Mouse (Mus musculus): ENCODE measurements around the gene Slc29a1. TPM values are rescaled to one million over a fixed set of nuclear protein-coding genes. Genes with fewer than 3 reads are reported as not detected.
"Not testable (repeated sequence)": the region's sequence is repeated elsewhere in the genome, so short reads cannot be mapped to it uniquely, and the experiment has no call there.

The Slc29a1 gene
- total RNA-seq (2021), result 10 to 100 TPM; 20.8 to 21.5 TPM

- DNase-seq, result no peak
These were observed at the start of gene Slc29a1 for GRCm38 (mm10) chr17:45599446-45600242. TSS of gene Slc29a1 (minus strand) at chr17:45599606.

- DNase-seq, result no peak
These were observed 44.8 kb upstream of the Slc29a1 start for GRCm38 (mm10) chr17:45644185-45644584.

DNA sequence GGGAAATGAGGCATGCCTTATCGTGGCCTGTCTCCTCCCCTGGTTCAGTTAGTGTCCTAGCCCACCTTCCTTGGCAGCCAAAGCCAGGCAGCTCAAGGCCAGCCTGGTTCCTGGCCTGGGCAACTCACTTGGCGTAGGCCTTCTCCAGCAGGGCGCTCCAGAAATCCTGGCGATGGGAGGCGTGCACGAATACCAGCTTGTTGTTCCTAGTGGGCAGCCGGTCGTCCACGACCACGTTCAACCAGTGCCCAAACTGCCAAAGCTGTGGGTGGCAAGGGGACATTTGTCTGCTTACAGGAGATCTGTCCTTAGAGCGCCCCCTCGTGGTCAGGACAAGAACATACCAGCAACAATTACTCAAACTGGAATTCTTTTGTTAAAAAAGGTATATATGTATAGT is 43.3 kb upstream of the Slc29a1 start:
- DNase-seq, result peak; percentile 48 to 57

- DNase-seq, result no peak
These were observed 42.6 kb upstream of the Slc29a1 start for GRCm38 (mm10) chr17:45641981-45642380.

- no peak for DNase-seq
These were observed 39.3 kb upstream of the Slc29a1 start for GRCm38 (mm10) chr17:45638596-45639295.

- DNase-seq, result no peak
These were observed 34.6 kb upstream of the Slc29a1 start for GRCm38 (mm10) chr17:45634033-45634432.

- DNase-seq, result no peak
These were observed 32.5 kb upstream of the Slc29a1 start for GRCm38 (mm10) chr17:45631940-45632339.

- DNase-seq, result no peak
These were observed 31.6 kb upstream of the Slc29a1 start for GRCm38 (mm10) chr17:45630992-45631391.

DNA sequence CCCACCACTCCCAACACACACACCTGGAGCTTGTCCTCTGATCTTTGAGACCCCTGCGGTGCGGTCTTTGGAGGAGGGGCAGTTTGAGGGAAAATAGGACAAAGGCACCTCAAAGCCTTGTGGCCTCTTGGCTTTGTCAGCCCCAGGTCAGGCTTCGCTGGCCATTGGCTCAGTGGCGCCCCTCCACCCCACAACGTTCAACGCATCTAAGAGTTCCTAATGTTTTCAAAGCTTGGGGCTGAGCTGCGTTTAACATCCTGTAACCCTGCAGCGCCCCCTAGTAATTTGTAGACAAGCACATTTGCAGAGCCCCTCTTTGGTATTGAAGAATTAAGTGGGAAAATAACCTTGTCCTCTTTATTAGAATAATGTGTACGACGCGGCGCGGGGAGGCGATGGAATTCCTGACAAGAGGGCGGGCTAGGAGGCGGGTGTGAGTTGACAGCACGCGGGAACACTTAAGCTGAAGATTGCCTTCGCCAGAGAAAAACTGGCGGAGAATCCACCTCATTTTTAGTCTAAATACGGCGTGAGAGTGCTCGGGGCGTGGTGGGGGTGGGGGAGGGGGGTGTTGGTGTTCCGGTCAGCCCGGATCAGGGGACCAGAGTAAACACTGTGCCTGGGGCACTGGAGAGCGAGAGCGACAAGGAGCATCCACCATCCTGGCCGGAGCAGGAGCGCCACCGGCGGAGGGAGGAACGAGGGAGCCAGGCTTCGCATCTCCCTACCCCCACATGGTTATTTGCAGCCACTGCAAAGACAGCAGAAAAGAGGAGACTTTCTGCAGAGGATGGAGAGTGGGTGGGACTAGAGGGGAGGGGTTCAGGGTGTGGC is 30.7 kb upstream of the Slc29a1 start:
- peak; percentile 52 to 57 for DNase-seq

- no peak for DNase-seq
These were observed 29.8 kb upstream of the Slc29a1 start for GRCm38 (mm10) chr17:45628885-45629855.

DNA sequence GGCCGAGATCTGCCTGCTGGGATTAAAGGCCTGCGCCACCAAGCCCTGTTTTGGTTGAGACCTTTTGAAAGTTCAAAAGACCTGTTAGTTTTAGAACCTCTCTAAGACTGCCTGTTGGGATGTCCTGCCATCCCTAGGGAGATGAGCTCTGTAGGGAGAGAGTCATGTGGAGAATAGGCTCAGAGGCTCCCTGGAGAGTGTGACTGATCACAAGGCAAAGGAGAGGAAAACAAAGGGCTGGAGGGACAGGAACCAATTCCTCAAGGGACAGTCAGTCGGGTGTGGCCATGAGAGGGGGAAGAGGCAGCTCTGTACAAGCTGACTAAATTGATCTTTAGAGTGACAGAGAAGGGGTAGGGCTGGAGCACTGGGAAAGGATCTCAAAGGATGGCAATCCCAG is 28.8 kb upstream of the Slc29a1 start:
- no peak for DNase-seq

DNA sequence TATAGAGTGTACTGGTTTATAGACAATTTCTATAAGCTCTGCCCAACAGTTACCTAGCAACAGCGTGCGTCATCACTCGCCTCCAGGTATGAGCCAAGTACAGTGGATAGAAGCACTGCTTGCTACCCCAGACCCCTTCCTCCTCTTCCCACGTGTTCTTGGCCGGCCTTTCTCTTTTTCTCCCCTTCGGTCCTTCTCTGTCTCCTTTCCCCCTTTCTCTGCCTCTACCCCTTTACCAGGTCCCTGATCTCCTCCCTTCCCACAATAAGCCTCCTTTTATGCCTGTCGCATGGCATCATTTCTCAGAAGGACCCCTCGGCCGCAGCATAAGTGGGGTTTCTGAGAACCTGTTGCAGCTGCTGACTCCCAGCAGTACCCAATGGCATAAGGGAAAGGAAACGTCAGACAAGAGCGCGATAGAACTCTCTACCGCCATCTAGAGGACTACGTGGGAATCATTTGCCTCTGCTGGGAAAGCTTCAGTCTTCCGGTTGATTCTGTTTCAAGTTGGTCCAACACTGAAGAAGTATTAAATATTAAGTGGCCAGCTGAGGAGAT is 27.2 kb upstream of the Slc29a1 start:
- peak; percentile 35 to 60 for DNase-seq

- DNase-seq, result not testable (repeated sequence)
These were observed 24.0 kb upstream of the Slc29a1 start for GRCm38 (mm10) chr17:45623425-45623824.

- no peak for DNase-seq
These were observed 20.2 kb upstream of the Slc29a1 start for GRCm38 (mm10) chr17:45619386-45620256.

- DNase-seq, result no peak
These were observed 19.6 kb upstream of the Slc29a1 start for GRCm38 (mm10) chr17:45618941-45619385.

DNA sequence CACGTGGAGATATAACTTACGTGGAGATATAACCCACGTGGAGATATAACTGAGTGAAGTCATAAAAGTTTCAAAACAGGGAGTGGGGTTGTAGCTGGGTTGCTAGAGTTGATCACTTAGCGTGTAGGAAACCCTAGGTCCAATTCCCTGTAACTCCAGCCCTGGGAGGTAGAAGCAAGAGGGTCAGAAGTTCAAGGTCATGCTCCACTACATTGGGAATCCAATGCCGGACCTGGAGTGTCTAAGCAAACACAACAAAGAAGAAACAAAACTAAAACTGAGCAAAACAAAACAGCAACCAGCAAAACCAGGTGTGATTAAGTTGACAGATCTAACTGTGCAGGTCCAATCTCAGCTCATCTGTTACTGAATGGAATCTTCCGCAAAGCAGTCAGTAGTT is 18.2 kb upstream of the Slc29a1 start:
- DNase-seq, result no peak

DNA sequence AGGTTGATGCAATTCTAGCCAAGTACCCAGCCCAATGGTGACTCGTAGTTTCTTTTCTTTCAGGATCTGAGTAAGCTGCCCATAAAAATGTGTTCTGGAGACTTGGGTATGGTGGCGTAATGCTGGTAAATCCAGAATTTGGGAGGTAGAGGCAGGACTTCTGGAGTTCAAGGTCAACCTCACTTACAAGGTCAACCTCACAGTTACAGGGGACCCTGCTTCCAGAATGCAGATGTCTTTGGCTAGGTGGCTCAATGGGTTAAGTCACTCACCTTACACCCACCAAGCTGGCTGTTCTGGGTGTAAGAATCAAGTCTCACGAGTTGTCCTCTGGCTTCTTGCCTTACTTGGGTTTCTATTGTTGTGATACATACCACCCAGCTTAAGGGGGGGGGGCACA is 17.3 kb upstream of the Slc29a1 start:
- DNase-seq, result no peak

DNA sequence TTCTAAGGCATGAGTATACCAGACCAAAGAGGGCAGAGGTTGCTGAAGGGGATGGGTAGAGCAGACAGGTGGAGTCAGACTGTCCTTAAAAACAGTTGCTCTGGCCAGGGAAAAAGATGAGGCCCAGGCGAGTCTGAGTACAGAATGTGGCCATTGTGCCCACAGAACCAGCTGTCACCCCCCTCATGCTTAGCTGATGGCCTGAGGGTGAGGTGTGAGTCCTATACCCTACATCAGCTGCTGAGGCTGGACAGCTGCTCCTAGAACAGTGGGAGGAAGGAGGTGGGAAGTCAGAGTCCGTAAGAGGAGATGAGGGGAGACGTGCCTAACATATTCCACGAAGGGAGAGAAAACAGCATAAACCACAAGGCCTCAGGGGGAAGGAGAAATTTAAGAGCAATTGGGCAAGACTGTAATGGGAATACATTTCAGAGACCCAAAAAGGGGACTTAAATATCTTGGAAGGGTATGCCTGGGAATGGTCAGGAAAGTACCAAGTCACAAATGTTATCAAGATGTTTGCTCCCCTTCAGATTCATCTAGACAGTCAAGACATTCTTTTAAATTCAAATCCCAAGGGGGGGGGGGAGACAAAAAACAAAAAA is 16.7 kb upstream of the Slc29a1 start:
- no peak for DNase-seq

- DNase-seq, result no peak
These were observed 13.5 kb upstream of the Slc29a1 start for GRCm38 (mm10) chr17:45612921-45613320.

GRCm38 (mm10) chr17:45612008-45612407 is 12.6 kb upstream of the Slc29a1 start:
- no peak for DNase-seq

Measured in layer of hippocampus, postnatal 36 days (tissue).